Mouse (Mus musculus): Measurements from ENCODE around the gene Atp5g2. TPM values are rescaled to one million over a fixed set of nuclear protein-coding genes. Genes with fewer than 3 reads are reported as not detected.

Atp5g2 gene
- polyA plus RNA-seq (2012) = 1.2 and 2.9 TPM in 2 replicates

- TF ChIP-seq GATA1 (IDR thresholded peaks at IDR 0.05; ENCODE audit: low read length) (no peak), TAL1 (IDR thresholded peaks at IDR 0.05; ENCODE audit: low read length) (no peak)
- Histone ChIP-seq H3K27me3 (ENCODE audit: control insufficient read depth) (peaks cover 49% of the 10 kb centered on the region), H3K36me3 (ENCODE audit: control insufficient read depth) (peaks cover 21% of the 10 kb centered on the region), H3K4me3 (replicated peaks) (peak within 1 kb of the TSS; percentile 73), H3K4me1 (ENCODE audit: control insufficient read depth) (peaks cover 38% of the 10 kb centered on the region), H3K9me3 (ENCODE audit: control insufficient read depth, low read length) (no peaks in the 10 kb centered on the region)
Observed at GRCm38 (mm10) chr15:102672215-102673071, at the start of gene Atp5g2. Gene Atp5g2, minus strand, starts transcription at chr15:102672352.

- no peak for TF ChIP-seq GATA1 (IDR thresholded peaks at IDR 0.05; ENCODE audit: low read length)
- TF ChIP-seq TAL1 (IDR thresholded peaks at IDR 0.05; ENCODE audit: low read length) = no peak
- Histone ChIP-seq H3K36me3 (ENCODE audit: control insufficient read depth) (peaks cover 6% of the 10 kb centered on the region), H3K4me3 (replicated peaks) (peak overlapping the region; percentile 84), H3K27me3 (ENCODE audit: control insufficient read depth) (no peaks in the 10 kb centered on the region), H3K4me1 (ENCODE audit: control insufficient read depth) (peaks cover 22% of the 10 kb centered on the region), H3K9me3 (ENCODE audit: control insufficient read depth, low read length) (no peaks in the 10 kb centered on the region)
Observed at GRCm38 (mm10) chr15:102721016-102721898, 49.1 kb upstream of the Atp5g2 start.

GRCm38 (mm10) chr15:102716132-102716531, 44.0 kb upstream of the Atp5g2 start:
- Histone ChIP-seq H3K9me3 (ENCODE audit: control insufficient read depth, low read length) (no peaks in the 10 kb centered on the region), H3K27me3 (ENCODE audit: control insufficient read depth) (no peaks in the 10 kb centered on the region), H3K36me3 (ENCODE audit: control insufficient read depth) (peaks cover 19% of the 10 kb centered on the region), H3K4me1 (ENCODE audit: control insufficient read depth) (peaks cover 7% of the 10 kb centered on the region), H3K4me3 (replicated peaks) (no peak overlapping the region)
- no peak for TF ChIP-seq TAL1 (IDR thresholded peaks at IDR 0.05; ENCODE audit: low read length)
- TF ChIP-seq GATA1 (IDR thresholded peaks at IDR 0.05; ENCODE audit: low read length) = no peak

GRCm38 (mm10) chr15:102707736-102708269, 35.7 kb upstream of the Atp5g2 start:
- Histone ChIP-seq H3K4me1 (ENCODE audit: control insufficient read depth) (no peaks in the 10 kb centered on the region), H3K9me3 (ENCODE audit: control insufficient read depth, low read length) (no peaks in the 10 kb centered on the region), H3K36me3 (ENCODE audit: control insufficient read depth) (peaks cover 32% of the 10 kb centered on the region), H3K4me3 (replicated peaks) (no peak overlapping the region), H3K27me3 (ENCODE audit: control insufficient read depth) (no peaks in the 10 kb centered on the region)
- TF ChIP-seq TAL1 (IDR thresholded peaks at IDR 0.05; ENCODE audit: low read length) = no peak
- no peak for TF ChIP-seq GATA1 (IDR thresholded peaks at IDR 0.05; ENCODE audit: low read length)

GRCm38 (mm10) chr15:102705923-102706503, 33.9 kb upstream of the Atp5g2 start:
- Histone ChIP-seq H3K36me3 (ENCODE audit: control insufficient read depth) (peaks cover 25% of the 10 kb centered on the region), H3K4me1 (ENCODE audit: control insufficient read depth) (no peaks in the 10 kb centered on the region), H3K27me3 (ENCODE audit: control insufficient read depth) (no peaks in the 10 kb centered on the region), H3K4me3 (replicated peaks) (no peak overlapping the region), H3K9me3 (ENCODE audit: control insufficient read depth, low read length) (no peaks in the 10 kb centered on the region)
- no peak for TF ChIP-seq TAL1 (IDR thresholded peaks at IDR 0.05; ENCODE audit: low read length)
- no peak for TF ChIP-seq GATA1 (IDR thresholded peaks at IDR 0.05; ENCODE audit: low read length)

GRCm38 (mm10) chr15:102705226-102705894, 33.2 kb upstream of the Atp5g2 start:
- Histone ChIP-seq H3K4me1 (ENCODE audit: control insufficient read depth) (no peaks in the 10 kb centered on the region), H3K4me3 (replicated peaks) (no peak overlapping the region), H3K36me3 (ENCODE audit: control insufficient read depth) (peaks cover 20% of the 10 kb centered on the region), H3K27me3 (ENCODE audit: control insufficient read depth) (peaks cover 2% of the 10 kb centered on the region), H3K9me3 (ENCODE audit: control insufficient read depth, low read length) (no peaks in the 10 kb centered on the region)
- TF ChIP-seq TAL1 (IDR thresholded peaks at IDR 0.05; ENCODE audit: low read length) (no peak), GATA1 (IDR thresholded peaks at IDR 0.05; ENCODE audit: low read length) (no peak)

GRCm38 (mm10) chr15:102704806-102705205, 32.7 kb upstream of the Atp5g2 start:
- H3K4me1 ChIP-seq (ENCODE audit: control insufficient read depth) = no peaks in the 10 kb centered on the region
- peaks cover 4% of the 10 kb centered on the region for H3K27me3 ChIP-seq (ENCODE audit: control insufficient read depth)
- no peak overlapping the region for H3K4me3 ChIP-seq (replicated peaks)
- TF ChIP-seq TAL1 (IDR thresholded peaks at IDR 0.05; ENCODE audit: low read length) (no peak), GATA1 (IDR thresholded peaks at IDR 0.05; ENCODE audit: low read length) (no peak)
- H3K36me3 ChIP-seq (ENCODE audit: control insufficient read depth) = peaks cover 17% of the 10 kb centered on the region
- no peaks in the 10 kb centered on the region for H3K9me3 ChIP-seq (ENCODE audit: control insufficient read depth, low read length)

GRCm38 (mm10) chr15:102702972-102703371, 30.8 kb upstream of the Atp5g2 start:
- Histone ChIP-seq H3K9me3 (ENCODE audit: control insufficient read depth, low read length) (no peaks in the 10 kb centered on the region), H3K4me3 (replicated peaks) (no peak overlapping the region), H3K27me3 (ENCODE audit: control insufficient read depth) (peaks cover 18% of the 10 kb centered on the region), H3K4me1 (ENCODE audit: control insufficient read depth) (no peaks in the 10 kb centered on the region), H3K36me3 (ENCODE audit: control insufficient read depth) (peaks cover 1% of the 10 kb centered on the region; the same call in 1 of the 2 replicates)
- no peak for TF ChIP-seq TAL1 (IDR thresholded peaks at IDR 0.05; ENCODE audit: low read length)
- TF ChIP-seq GATA1 (IDR thresholded peaks at IDR 0.05; ENCODE audit: low read length) = no peak
